Mouse (Mus musculus) kidney, adult 11 months (tissue): ENCODE measurements around the gene Opa1.

Experiments used
- DNase-seq: peaks from one replicate; pipeline ENCODE4 v3.0.0; 2022

Gene Opa1

DNA sequence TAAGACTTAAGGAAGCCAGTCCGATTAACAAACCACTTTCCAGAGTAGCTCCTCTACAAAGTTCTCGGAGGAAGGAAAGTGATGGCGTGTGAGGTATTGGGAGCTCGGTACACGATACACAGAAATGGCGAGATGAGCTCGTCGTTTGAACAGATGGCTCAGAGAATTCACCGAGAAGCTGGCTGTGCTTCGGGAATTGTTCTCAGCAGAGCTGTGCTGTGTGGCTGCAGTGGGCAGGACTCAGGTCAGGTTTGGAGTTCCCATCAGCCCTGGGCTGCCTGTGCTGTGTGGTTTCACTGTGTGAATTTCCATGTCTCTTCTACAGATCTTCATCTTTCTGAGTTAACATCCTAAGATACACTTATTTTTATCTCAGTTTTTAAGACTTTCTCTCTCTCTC is 77.8 kb downstream of the Opa1 start:
- no peak for DNase-seq

DNA sequence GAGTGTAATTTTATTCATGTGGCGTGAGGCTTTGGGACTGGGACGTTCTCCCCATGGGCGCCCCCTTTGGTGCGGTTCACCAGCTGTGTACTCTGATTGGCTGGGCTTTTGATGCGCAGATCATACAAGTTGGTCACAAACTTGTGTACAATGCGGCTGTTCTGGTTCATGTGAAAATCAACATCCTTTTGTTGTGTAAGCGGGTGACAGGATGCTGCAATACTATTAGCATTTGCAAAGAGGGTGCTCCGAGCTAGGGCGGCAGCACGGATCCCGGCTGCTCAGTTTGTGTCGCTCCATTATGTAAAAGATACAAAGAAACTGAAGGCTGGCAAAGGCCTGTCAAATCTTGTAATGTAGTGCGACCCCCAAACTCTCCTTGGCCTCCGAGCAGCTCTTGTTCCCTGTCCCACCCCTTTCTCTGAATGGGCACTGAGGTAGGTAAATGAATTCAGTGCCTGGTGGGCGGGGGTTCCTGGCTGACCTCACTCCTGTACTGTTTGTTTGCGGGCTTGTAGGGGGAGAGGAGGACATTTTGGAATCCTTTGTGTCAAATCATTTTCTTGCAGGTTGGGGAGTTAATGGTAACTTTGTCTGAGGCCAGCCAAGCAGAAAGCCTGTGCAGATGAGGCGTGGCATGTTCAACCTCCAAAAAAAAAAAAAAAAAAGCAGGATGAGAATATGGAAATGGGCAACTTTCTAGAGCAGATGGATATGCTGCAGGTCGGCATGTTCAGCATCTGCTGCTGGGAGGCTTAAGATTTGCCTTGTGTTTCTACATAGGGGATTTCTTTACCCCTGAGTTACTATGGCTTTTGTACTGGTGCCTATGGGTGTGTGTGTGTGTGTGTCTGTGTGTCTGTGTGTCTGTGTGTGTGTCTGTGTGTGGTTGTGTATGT is 78.8 kb downstream of the Opa1 start:
- no peak for DNase-seq

DNA sequence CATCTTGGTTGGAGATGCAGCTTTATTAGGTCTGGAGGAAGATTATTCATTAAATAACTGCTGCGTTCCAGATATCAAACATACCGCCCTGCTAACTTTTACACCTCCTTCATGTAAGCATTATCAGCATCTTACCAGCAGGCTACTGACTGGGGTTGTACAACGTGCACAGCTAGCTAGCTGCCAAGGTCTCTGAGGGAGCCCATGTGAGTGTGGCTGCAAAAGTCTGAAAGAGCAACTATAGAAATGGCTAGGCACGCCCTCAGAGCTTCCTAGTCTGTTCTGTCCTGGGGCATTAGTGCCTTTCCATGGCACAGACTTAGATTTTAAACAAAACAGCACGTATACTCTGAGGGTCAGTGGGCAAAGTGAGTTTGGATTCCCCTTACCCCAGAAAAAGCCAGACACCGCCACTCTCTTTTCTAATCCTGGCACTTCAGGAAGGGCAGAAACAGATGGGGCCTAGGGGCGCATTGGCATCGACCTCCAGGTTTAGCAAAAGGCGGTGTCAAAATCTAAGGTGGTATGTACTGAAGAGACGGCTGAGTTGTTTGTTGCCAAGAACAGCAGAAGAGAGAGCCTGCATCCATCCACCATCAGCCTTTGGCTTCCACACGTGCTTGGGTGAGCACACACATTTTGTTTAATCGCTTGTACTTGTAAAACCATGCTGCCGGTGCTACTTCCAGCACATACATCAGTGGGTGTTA is 80.1 kb downstream of the Opa1 start:
- DNase-seq: no peak

DNA sequence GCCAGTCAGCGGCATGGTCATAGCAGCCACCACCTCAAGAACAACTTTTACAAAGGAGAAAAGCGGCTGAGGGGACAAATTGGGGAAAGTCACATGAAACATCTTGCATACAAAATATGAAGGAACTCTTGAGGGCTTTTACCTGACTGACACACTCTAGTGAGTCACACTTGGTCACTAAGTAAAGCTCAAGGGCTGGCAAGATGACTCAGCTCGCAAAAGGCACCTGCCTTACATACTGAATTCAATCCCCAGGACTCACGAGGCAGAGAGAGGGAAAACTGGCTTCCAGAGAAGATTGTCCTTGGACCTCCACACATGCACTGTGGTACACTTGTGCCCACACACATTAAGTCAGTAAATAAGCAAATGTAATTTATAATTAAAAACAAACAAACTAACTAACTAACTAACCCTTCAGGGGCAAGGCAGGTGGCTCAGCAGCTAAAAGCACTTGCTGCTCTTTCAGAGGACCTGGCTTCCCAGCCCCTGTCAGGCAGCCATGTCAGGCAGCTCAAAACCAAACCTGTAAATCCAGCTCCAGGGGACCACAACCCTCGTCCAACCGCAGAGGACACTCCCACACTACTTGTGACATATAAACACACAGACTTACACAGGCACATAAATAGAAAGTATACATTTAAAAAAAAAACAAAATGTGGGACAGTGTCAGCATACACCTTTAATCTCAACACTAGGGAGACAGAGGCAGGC is 84.1 kb downstream of the Opa1 start:
- no peak for DNase-seq

DNA sequence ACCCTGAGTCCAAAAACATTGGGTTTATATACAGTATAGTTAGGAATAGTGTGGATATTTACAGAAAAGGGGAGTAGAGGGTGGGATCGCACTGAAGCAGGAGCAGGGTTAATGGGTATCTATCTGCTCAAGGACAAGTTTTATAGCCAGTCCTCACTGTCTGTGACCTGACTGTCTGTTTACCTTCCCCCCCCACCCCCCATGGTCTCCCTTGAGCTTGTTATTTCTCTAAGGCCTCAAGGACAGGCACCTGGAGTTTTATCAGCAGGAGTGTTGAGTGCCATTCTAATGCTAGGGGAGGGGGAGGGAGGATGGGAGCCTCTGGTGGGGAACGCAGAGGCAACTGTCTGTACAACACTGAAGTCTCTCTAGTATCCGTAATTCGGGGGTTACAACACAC is 85.3 kb downstream of the Opa1 start:
- no peak for DNase-seq

DNA sequence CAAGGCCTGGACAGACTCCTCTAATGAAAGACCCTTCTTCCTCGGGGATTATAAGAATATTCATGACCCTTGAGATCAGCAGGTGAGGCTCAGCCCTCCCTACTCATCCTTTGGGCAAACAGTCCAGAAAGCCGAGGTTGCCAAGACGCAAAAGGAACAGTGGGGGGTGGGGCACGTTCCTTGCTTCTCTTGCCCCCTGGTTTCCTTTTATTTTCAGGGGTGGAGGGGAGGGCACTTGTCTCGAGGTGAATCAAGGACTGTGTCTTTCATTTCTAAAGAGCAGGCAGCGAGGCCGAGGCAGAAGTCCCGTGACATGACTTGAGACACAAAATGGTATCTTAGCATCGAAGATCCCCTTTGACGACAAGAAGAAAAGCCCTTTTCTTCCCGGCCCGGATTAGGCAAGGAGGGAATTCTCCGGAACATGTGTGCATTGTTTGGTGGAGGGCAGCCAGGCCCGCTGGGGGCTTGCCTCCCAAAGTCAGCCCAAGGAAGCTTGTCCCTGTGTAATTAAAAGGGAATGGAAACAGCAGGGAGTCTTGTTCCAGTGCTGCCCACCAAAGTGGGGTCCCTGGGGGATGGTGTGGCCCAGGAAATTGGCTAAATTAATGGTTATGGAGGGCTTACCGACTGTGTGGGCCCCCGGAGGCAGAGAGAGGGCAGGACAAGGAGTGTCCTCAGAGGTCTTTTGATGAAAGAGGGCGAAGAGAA is 88.0 kb downstream of the Opa1 start:
- no peak for DNase-seq

DNA sequence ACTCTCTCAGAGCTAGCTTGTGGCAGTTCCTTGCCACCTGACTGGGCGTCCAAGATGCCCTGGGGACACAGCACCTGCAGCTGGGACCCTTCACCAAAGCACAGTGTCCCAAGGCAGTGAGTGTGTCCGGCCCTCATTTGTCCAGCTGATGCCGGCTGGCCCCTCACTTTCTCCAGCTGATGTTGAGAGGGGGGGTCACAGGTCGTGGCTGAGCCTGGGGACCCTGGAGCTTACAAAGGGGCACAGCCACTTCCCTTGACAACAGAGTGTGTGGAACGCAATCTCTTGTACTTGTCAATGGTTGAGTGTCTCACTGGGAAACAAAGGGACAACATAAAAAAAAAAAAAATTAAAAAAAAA is 88.5 kb downstream of the Opa1 start:
- no peak for DNase-seq

DNA sequence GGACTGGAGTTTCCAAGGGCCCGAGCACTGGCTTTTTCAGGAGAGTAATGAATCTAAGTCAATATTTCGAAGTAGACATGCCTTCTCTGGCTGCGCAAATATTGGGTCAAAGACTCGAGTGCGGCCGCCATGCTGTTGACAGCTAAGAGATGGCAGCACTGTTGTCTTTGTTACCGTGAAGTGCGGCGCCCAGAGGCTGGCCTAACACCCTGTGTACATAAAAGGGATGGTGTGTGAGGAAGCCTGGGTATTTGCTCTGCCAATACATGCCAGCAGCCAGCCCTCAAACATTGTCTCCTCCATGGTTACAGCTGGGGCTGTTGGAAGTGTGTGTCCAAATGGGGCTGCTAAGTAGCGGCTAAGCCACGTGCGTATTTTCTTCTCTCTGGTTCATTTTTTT is 89.3 kb downstream of the Opa1 start:
- no peak for DNase-seq

DNA sequence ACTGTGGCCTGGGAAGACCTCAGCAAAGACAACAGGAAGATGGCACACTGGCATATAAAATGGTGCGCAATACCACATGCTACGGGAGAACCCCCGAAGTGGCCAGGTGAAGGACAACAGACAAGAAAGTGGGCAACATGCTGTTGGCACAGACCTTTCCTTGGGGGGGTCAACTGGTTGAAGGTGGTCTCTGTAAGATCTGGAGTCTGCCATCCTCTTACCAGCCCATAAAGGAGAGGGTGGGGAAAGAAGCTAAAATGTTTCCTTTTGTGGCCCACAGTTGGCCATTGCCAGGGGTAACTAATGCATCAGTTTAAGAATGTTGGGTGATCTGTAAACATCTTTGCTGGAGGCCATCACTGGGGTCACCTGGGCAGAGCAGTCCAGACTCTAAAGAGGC is 91.7 kb downstream of the Opa1 start:
- DNase-seq: no peak

DNA sequence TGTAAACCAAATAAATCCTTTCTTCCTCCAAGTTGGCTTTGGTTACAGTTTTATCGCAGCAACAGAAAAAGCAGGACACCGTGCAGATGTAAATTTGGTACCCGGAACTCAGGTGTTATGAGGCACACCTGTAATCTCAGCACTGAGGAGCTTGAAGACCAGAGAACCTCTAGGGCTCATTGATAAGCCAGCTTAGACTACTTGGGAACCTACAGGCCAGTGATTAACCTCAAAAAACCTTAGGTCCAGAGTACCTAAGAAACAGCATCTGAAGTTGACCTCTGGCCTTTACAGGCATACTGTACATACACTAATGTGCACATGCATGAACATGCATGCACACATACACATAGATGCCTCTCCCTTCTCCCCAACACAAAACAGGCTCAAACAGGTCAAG is 94.1 kb downstream of the Opa1 start:
- DNase-seq: no peak

DNA sequence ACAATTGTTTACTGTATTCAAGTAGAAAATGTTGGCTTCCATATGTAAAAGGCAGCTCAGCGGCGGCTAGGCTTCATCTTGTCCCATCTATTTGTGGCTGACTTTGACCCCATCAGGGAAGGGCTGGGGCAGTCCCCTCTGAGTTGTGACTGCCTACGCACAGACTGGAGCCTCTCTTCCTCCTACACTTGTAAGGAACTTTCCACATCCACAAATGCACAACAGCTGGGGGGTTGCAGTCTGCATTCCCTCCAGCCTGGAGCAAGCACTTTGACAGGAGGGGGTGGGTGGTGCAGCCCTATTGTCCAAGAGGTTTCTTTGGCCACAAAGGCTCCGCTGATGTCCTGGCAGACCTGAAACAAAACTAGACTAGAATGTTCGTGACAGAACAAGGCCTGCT is 100.5 kb downstream of the Opa1 start:
- DNase-seq: no peak

DNA sequence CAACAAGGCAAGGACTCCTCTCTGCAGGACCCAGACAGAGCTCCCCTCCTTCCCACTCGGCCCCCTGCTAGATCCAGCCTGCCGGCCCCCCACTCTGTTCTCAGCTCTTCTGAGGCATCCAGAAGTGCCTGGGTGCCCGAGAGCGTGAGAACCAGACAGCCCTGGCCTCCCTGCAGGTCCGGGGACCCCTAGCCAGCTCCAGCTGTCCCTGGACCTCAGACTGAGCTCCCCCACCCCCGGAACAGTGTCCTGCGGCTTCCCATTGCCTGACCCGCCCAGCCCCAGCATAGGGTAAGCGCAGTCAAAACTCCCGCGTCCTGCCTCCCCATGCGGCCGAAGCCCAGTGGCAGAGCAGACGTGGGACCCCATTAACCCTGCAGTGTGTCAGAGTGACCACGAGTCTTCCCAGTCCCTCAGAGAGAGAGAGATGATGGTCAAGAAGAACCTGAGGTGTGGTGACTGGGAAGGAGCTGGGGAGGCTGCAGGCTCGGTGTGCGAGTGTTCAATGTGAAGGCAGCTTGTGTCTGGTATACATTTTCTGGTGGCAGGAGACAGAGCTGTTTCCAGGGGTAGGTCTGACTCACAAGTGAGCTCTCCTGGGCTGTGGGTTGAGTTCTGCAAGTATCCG is 101.5 kb downstream of the Opa1 start:
- no peak for DNase-seq

DNA sequence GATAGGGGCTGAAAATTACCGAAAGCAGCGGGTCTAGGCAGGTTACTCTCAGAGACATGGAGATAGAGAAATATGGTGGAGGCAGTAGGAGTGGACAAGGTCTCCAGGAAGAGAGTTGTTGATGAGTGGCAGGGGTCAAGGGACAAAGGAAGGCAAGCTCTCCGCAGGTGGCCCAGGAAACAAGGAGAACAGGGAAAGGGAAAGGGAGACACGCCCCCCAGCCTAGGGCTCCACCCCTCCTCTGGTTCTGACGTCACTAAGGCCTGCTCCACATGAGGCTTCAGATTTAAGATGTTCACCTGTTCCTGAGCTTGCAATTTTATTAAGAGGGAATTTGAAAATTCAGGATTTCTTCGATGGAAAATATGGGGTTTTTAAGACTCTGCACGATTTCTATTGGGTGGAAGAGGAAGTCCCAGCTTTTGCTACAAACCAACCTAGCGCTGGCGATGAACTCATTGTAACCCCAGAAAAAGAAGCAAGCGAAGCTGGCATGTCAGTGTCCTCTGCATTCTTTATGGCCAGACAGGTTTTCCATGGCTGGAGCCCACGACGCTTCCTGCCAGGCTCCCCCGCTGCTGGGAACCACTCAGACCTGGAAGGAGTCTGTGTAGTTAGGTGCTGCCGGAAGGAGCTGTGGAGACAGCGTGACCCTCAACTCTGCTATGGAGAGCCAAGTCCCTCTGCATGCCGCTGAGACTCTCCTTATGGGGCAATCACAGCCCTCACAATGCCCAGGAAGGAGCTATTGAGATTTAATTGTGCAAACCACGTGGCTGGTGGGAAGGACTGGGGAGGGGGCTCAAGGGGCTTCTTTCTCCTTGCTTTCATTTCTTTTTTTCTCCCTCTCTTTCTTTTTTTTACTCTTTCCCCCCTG is 103.7 kb downstream of the Opa1 start:
- DNase-seq: no peak

DNA sequence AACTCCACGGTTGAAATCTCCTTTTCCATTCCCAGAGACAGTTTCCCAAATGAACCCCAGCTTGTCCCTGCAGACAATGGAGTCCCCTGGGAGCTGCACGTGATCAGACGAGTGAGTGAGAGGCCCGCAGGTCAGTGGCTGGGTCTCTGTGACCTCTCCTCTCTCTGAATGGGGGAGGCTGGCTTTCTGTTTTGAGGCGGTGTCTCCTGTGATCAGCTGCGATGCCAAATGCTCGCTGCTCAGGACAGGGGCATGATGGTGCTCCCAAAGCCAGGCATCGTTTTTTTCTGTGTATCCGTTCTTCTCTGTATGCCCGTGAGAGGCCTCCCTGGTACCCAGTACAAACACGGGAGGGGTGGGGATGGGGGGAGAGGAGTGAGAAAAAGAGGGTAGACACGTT is 104.4 kb downstream of the Opa1 start:
- peak; percentile 23 for DNase-seq

DNA sequence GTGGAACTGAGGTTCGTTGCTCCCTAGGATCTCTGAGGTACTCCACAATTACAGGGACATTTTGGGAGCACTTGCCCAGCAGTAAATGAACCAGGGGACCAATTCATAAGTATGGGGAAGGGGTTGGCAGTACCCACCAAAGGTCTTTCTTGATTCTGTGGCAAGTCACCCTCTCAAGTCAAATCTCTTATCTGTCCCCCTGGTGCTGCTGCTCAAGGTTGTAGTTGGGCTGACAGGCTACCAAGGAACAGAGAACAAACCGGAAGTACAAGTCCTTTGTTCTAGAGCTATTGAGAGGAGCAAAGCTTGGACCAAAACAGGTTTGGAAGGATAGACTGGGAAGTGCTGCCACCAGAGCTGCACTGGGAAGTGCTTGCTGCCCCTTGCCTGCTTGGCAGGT is 105.0 kb downstream of the Opa1 start:
- no peak for DNase-seq

DNA sequence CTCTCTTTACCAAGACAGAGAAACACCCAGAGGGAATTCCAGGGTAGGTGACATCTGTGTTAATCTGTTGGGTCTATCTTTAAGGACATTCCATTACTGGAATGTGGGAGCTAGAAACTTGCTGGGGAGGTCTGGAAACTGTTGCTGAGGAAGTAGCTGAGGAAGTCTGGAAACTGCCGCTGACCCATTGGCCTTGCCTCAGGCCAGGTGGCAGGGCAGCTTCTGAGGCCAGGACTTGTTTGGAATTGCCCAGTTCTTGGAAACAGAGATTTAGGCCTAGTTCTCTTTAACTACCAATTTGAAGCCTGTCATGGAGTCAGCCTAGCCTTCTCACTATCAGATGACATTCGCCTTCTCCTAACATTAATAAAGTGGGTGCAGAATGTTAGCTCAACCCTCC is 105.5 kb downstream of the Opa1 start:
- no peak for DNase-seq

DNA sequence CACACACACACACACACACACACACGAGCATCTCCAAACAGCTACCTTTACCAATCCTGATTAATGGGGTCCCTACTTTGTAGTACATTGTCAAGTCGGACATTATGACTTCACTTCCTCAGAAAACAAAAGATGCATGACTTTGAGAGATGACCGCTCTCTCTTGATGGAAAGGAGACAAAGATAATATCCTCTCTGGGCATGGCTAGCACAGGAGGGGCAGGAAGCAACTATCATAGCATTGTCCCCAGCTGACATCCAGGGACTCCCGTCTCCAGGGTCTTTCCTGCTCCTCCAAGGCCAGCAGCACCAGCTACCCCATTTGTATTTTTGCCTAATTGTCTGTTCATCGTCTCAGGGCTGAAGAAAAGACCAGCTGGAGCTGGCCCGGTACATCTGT is 107.0 kb downstream of the Opa1 start:
- peak; percentile 4 for DNase-seq

DNA sequence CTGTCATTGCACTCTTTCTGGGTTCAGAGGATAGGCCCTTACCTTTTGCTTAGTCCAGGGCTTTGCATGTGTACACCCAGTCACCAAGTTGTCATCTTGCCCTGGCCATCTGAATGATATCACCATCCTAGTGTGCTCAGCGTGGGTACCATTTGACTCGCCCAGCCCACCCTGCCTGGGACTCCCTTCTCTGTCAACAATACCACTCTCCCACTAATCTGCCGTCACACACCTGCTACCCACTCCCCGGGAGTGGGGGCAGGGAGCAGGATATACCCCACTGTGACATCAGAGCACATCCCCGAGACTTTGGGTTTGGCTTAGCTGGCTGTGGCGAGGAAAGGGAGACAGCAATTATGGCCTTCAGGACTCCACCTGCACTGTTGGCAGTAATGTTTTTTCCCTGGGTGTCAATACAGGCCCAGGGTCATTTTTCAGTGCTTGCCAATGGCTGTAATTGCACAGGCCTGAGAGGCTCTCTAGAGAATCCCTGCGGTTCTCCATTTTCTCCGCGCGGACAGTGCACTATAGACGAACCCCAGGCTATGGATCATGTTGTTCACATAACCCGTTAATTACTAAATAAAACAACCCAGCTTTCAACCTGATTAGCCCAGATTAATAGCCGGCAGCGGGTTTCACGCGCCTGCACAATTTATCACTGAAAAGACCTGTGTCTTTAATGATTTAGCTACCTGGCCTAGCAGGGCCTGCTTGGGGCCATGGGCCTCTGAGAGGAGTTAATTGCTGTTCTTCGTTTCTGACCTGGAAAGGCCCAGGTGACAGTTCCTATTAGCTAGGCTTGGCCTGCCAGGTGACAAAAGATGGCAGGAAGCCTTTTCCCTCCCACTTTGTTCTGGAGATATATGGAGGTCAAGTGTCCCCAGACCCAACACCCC is 109.1 kb downstream of the Opa1 start:
- no peak for DNase-seq

DNA sequence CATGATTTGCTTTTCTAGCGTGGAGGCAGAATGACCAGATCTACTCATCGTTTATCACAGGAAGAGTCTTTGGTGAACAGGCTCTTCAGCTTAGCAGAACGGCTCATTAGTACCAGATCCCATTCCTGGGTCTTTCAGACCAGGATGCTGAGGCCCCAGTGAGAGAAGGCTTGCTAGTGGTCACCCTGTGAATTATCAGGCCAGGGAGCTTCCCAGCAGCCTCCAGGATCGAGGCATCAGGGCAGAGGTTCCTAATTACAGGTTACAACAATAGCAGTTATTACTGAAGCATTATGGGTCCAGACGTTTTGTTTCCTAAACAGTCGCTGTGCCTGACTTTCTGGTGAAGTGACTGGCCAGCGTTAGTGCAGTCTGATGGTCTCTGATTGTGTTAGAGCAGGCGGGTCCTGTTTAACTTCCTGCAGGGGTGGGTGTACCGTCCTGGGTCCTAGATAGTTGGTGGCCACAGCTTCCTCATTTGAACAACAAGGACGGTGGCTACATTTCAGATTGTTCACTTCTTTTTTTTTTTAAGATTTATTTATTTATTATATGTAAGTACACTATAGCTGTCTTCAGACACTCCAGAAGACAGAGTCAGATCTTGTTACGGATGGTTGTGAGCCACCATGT is 110.2 kb downstream of the Opa1 start:
- DNase-seq: no peak

DNA sequence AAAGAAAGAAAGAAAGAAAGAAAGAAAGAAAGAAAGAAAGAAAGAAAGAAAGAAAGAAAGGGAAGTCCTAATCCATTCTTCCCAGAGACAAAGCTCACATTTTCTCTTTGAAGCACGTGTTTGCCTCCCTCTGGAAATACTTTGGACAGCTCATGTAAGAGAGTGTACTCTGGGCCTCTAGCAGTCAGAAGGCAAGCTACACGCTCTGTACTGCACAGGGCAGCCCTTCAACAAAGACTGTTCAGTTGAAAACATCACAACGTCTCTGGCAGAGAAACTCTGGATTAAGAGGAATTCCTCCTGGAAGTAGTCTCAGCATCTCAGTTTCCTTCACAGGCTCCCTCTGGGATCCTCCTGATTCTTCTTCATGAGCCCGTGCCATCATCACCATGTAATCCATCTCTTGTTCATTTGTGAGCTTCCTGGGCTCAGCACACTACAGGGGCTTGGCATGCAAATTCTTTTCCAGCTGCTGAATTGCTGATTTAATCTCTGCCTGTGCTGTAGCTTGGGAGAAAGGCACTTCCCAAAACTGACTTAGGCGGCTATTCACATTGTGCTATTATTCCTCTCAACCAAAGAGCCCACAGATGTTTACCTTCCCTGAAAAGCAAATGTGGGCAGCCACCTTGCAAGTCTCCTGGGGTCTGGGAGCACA is 114.0 kb downstream of the Opa1 start:
- DNase-seq: no peak
